Mouse (Mus musculus): ENCODE data around the gene Serpinb9b. TPM values are rescaled to one million over a fixed set of nuclear protein-coding genes. Genes with fewer than 3 reads are reported as not detected.
"Not testable (repeated sequence)": the region's sequence is repeated elsewhere in the genome, so short reads cannot be mapped to it uniquely, and the experiment has no call there.

The Serpinb9b gene
- polyA plus RNA-seq, 1 experiment, result 0.08 TPM

- TF ChIP-seq CTCF (conservative IDR thresholded peaks at IDR 0.05; ENCODE audit: insufficient read depth, insufficient read length, low read depth, low read length) (no peak), POLR2A (IDR thresholded peaks at IDR 0.05; ENCODE audit: low read depth, low read length) (no peak)
- Histone ChIP-seq H3K27ac (ENCODE audit: insufficient read depth, low read depth, low read length) (no peak overlapping the region), H3K36me3 (ENCODE audit: control insufficient read depth, insufficient read depth, low read length) (no peaks in the 10 kb centered on the region; the same call in 1 of the 2 replicates), H3K4me1 (ENCODE audit: control insufficient read depth, insufficient read depth, low read length) (no peaks in the 10 kb centered on the region), H3K27me3 (replicated peaks; ENCODE audit: control insufficient read depth, insufficient read depth, low read length) (no peaks in the 10 kb centered on the region), H3K4me3 (ENCODE audit: insufficient read depth, low read depth, low read length) (no peak overlapping the region)
- no peak for DNase-seq
- 72% methylated on average over 2 of the region's 2 CpGs for WGBS
These were observed 13.9 kb upstream of the Serpinb9b start for GRCm38 (mm10) chr13:33013271-33013670.

DNA sequence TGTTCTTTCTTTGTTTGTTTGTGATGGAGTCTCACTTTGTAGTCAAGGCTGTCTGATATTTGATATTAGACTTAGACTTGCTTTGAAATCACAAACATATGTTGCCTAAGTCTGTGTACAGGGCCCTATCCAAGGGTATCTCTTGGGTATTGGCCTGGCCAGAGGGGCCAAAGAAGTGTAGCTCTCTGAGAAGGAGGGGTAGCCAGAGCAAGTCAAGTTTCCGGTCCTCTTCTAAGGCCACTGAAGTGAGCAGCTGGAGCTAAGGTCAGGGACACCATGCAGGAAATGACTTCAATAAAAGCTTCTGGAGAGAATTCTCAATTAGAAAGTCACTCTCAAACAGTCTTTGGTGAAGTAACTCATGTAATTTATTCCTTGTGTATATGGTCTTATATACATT is 4.8 kb upstream of the Serpinb9b start:
- WGBS, result 72% methylated on average over 1 of the region's 1 CpGs
- TF ChIP-seq CTCF (conservative IDR thresholded peaks at IDR 0.05; ENCODE audit: insufficient read depth, insufficient read length, low read depth, low read length) (no peak), POLR2A (IDR thresholded peaks at IDR 0.05; ENCODE audit: low read depth, low read length) (no peak)

DNA sequence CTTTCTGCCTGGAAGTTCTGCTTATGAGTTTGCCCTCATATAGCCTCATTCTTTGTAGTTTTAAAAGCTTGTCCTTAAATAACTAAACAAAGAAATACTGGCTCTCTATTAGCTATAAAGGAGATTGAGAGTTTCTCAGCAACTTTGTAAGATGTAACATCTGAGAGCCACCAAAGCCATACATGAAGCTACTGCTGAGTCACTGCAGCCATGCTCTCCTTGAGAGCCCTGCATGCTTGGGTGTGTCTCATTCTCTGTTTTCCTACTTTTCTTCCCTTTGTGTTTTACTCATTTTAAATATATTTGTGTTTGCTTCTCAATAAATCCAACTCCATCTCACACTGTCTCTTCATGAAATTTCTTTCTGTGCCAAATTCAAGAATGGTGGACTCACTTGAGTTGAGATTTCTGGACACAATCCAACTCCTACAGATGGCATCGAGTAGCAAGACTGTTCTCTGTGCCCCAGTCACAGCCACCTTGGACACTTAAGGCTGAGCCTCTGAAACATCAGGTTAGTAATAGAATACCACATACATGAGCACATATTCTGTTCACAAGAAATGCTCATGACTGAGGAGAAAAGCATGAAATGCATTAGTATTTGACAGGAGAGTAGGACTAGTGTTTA is 674 bp upstream of the Serpinb9b start:
- DNase-seq, result no peak
- TF ChIP-seq POLR2A (IDR thresholded peaks at IDR 0.05; ENCODE audit: low read depth, low read length) (no peak), CTCF (conservative IDR thresholded peaks at IDR 0.05; ENCODE audit: insufficient read depth, insufficient read length, low read depth, low read length) (no peak)
- no peaks in the 10 kb centered on the region for H3K4me1 ChIP-seq (ENCODE audit: control insufficient read depth, insufficient read depth, low read length)
- no peaks in the 10 kb centered on the region; the same call in 1 of the 2 replicates for H3K27me3 ChIP-seq (replicated peaks; ENCODE audit: control insufficient read depth, insufficient read depth, low read length)
- H3K27ac ChIP-seq (ENCODE audit: insufficient read depth, low read depth, low read length), result no peak overlapping the region
- H3K36me3 ChIP-seq (ENCODE audit: control insufficient read depth, insufficient read depth, low read length), result no peaks in the 10 kb centered on the region
- 39% methylated on average over 1 of the region's 1 CpGs for WGBS
- no peak overlapping the region for H3K4me3 ChIP-seq (ENCODE audit: insufficient read depth, low read depth, low read length)

More for the DNA sequence above, 4.8 kb upstream of the Serpinb9b start:
- H3K36me3 ChIP-seq (ENCODE audit: control insufficient read depth, insufficient read depth, low read length), result no peaks in the 10 kb centered on the region
- no peaks in the 10 kb centered on the region for H3K4me1 ChIP-seq (ENCODE audit: control insufficient read depth, insufficient read depth, low read length)
- no peak overlapping the region for H3K27ac ChIP-seq (ENCODE audit: insufficient read depth, low read depth, low read length)
- DNase-seq, result no peak
- H3K27me3 ChIP-seq (replicated peaks; ENCODE audit: control insufficient read depth, insufficient read depth, low read length), result no peaks in the 10 kb centered on the region; the same call in 1 of the 2 replicates
- H3K4me3 ChIP-seq (ENCODE audit: insufficient read depth, low read depth, low read length), result no peak overlapping the region

DNA sequence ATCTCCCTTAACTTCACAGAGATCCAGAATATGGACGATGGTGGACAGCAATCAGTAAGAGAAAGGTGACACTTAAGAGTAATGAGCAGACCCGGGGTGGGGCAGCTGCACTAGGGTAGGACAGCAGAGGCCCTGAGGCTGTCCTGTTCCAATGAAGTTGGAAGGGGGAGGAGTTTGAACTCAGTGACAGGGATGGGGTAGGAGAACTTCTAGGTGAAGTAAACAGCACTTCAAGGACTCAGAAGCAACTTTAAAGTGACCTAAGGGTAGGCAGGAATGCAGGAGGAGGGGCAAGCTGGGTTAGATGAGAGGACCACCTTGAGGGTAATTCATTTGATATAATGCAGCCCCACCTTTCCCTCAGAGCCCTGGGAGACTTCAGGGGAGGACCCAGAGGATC is 930 bp downstream of the Serpinb9b start:
- no peak overlapping the region for H3K4me3 ChIP-seq (ENCODE audit: insufficient read depth, low read depth, low read length)
- H3K27ac ChIP-seq (ENCODE audit: insufficient read depth, low read depth, low read length), result no peak overlapping the region
- WGBS, result 38% methylated on average over 2 of the region's 2 CpGs
- no peaks in the 10 kb centered on the region for H3K36me3 ChIP-seq (ENCODE audit: control insufficient read depth, insufficient read depth, low read length)
- H3K4me1 ChIP-seq (ENCODE audit: control insufficient read depth, insufficient read depth, low read length), result no peaks in the 10 kb centered on the region
- no peaks in the 10 kb centered on the region for H3K27me3 ChIP-seq (replicated peaks; ENCODE audit: control insufficient read depth, insufficient read depth, low read length)
- DNase-seq, result no peak
- no peak for TF ChIP-seq CTCF (conservative IDR thresholded peaks at IDR 0.05; ENCODE audit: insufficient read depth, insufficient read length, low read depth, low read length)
- TF ChIP-seq POLR2A (IDR thresholded peaks at IDR 0.05; ENCODE audit: low read depth, low read length), result no peak

DNA sequence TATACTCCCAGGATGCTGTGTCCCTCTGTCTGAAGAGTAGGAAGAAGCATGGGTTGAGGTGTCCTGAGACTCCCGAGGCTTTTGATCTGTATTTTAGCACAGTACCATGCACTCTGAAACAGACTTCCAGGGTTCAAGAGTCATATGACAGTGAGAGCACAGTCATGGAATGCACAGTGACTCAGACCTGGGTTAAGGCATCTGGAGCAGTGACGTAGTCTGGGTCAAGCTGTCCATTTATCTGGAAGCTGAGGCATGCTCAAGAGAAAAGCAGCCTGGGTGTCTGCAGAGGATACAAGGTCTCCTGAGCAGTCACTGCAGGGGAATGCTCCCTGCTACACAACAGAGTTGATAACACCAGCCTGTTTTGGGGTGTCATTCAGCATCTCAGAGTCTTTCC is 1.3 kb downstream of the Serpinb9b start:
- DNase-seq, result no peak

GRCm38 (mm10) chr13:33029478-33029877 is 2.3 kb downstream of the Serpinb9b start:
- not testable (repeated sequence) for H3K36me3 ChIP-seq (ENCODE audit: control insufficient read depth, insufficient read depth, low read length); DNase-seq; H3K4me3 ChIP-seq (ENCODE audit: insufficient read depth, low read depth, low read length); H3K4me1 ChIP-seq (ENCODE audit: control insufficient read depth, insufficient read depth, low read length); H3K27ac ChIP-seq (ENCODE audit: insufficient read depth, low read depth, low read length); H3K27me3 ChIP-seq (replicated peaks; ENCODE audit: control insufficient read depth, insufficient read depth, low read length)
- WGBS, result 97% methylated on average over 2 of the region's 2 CpGs

More for the DNA sequence above, 1.3 kb downstream of the Serpinb9b start:
- Histone ChIP-seq H3K27me3 (replicated peaks; ENCODE audit: control insufficient read depth, insufficient read depth, low read length) (no peaks in the 10 kb centered on the region), H3K4me1 (ENCODE audit: control insufficient read depth, insufficient read depth, low read length) (no peaks in the 10 kb centered on the region), H3K4me3 (ENCODE audit: insufficient read depth, low read depth, low read length) (no peak overlapping the region), H3K36me3 (ENCODE audit: control insufficient read depth, insufficient read depth, low read length) (no peaks in the 10 kb centered on the region), H3K27ac (ENCODE audit: insufficient read depth, low read depth, low read length) (no peak overlapping the region)
- WGBS, result 57% methylated on average over 2 of the region's 2 CpGs
- TF ChIP-seq POLR2A (IDR thresholded peaks at IDR 0.05; ENCODE audit: low read depth, low read length), result no peak
- no peak for TF ChIP-seq CTCF (conservative IDR thresholded peaks at IDR 0.05; ENCODE audit: insufficient read depth, insufficient read length, low read depth, low read length)

GRCm38 (mm10) chr13:33030281-33030680 is 3.1 kb downstream of the Serpinb9b start:
- WGBS, result 77% methylated on average over 3 of the region's 3 CpGs
- H3K27me3 ChIP-seq (replicated peaks; ENCODE audit: control insufficient read depth, insufficient read depth, low read length), result no peaks in the 10 kb centered on the region
- DNase-seq, result no peak
- TF ChIP-seq CTCF (conservative IDR thresholded peaks at IDR 0.05; ENCODE audit: insufficient read depth, insufficient read length, low read depth, low read length), result no peak
- no peak for TF ChIP-seq POLR2A (IDR thresholded peaks at IDR 0.05; ENCODE audit: low read depth, low read length)
- no peaks in the 10 kb centered on the region for H3K4me1 ChIP-seq (ENCODE audit: control insufficient read depth, insufficient read depth, low read length)
- no peaks in the 10 kb centered on the region for H3K36me3 ChIP-seq (ENCODE audit: control insufficient read depth, insufficient read depth, low read length)
- H3K27ac ChIP-seq (ENCODE audit: insufficient read depth, low read depth, low read length), result no peak overlapping the region
- no peak overlapping the region for H3K4me3 ChIP-seq (ENCODE audit: insufficient read depth, low read depth, low read length)

Measured in kidney, adult 2 months (tissue).